Mouse (Mus musculus): ENCODE measurements around the gene Sufu.

GRCm38 (mm10) chr19:46480624-46481345 is 84.1 kb downstream of the Sufu start:
- no peak for TF ChIP-seq CTCF (IDR thresholded peaks at IDR 0.05)
- no peak for TF ChIP-seq EP300 (IDR thresholded peaks at IDR 0.05)
